Mouse (Mus musculus) embryo, embryonic 11.5 days (tissue): ENCODE measurements around the gene Fmo2.

Source experiments
- DNase-seq: peaks from one replicate; pipeline ENCODE4 v3.0.0-alpha.2; 2012; ENCODE audit warnings: low read depth, low spot score

Gene Fmo2

DNA sequence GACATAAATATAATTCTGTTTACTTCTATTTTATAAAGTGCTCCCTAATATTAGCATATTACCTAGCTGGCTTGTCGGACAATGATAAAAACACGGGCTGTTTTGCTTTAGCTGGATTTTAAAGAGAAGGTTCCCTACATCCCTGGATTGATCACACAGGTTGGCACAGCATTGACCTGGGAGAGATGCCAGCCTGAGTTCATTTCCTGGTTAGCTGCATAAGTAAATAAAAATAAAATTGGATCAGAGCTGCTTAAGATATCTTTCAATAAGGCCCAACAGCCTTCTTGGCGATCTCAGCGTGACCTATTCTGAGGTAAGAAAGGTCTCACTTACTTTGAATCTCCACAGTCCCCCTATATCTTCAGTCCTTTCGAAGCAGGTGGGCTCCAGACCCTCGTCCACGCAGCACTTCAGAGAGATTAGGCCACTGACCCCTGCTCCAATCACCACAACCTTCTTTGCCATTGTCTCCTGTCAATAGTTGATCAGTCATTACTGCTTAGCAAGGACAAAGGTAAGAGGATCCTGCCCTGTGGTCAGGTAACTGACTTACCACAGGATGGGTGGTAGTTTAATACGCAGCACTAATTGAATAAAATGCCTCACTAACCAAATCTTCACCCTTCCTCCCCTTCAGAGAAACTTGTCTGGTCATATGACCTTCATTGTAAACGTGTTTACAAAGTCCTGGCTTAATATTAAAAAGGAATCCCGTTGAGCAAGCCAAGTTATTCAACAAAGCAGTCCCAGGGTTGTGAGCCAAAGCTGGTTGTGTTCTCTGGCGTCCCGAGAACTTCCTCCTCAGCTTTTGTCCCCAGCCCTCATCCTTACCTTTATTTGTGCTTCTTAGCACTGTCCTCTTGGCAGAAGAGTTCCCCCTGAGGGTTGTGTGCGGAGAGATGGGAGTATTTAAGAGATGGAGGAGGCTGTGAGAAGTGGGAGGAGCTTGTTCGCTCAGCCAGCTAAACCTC, at the start of gene Fmo2:
TSS of gene Fmo2 (minus strand) at position 889 of the 974 bp plus-strand sequence.
- DNase-seq, result no peak

DNA sequence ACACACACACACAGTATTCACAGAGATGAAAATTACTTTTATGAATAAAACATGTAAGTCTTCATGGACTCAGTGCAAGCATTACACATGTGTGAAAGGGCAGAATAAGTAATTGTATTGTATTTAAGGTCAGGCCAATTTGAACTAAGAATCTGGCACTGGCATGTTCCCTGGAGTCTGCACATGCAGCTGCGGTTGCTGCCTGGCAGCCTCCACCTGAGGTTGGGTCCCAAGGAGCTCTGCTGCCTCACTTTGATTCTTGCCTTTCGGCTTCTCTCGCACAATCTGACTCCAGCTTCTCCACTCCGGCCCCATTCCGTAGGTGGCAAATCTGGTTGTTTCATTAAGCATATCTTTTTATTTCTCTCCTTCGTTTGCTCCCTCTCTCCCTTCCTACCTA, 49.4 kb upstream of the Fmo2 start:
- DNase-seq, result no peak

GRCm38 (mm10) chr1:162946837-162947558, 48.5 kb upstream of the Fmo2 start:
- no peak for DNase-seq

GRCm38 (mm10) chr1:162943700-162944099, 45.2 kb upstream of the Fmo2 start:
- DNase-seq, result no peak

GRCm38 (mm10) chr1:162938696-162939351, 40.3 kb upstream of the Fmo2 start:
- no peak for DNase-seq

GRCm38 (mm10) chr1:162937970-162938695, 39.6 kb upstream of the Fmo2 start:
- no peak for DNase-seq

DNA sequence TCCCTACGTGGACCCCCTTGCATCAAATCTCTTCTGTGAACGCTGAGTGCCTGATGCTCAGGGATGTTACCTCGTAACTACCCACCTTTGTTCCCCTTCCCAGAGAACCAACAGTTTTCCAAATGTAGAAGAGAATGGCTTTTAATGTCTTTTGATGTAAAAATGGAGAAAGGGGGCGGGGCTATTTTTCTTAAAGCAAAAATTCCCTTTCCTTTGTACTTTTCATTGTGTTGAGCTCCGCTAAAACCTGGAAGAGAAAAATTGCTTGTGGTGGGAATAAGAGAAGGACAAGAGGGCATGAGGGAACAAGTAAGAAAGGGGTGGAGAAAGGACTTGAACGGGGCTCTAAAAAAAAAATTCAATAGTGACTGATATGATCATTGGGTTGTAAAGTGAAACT, 38.9 kb upstream of the Fmo2 start, which contains the start of gene Fmo6:
TSS of gene Fmo6 (minus strand) at position 101 of the 400 bp plus-strand sequence.
- no peak for DNase-seq

GRCm38 (mm10) chr1:162934374-162935012, 36.0 kb upstream of the Fmo2 start:
- DNase-seq, result no peak

DNA sequence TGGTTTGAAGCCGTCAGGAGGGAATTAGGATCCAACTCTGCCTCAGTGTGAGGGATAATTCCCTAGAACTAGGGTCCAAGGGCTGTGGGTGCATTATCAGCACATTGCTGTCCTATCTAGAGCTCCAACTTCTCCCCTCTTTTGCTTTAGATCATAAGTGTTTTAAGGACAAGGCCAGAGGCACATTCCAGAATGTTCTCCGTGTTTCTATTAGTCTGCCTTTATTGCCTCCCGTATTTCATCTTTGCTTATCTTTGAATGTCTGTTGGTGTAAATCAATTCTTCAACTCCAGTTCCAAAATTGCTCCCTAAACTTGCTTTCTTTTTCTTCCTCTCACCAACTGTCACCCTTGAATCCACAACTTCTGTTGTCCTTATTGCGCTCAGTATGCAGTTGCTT, 33.9 kb upstream of the Fmo2 start:
- DNase-seq, result no peak

DNA sequence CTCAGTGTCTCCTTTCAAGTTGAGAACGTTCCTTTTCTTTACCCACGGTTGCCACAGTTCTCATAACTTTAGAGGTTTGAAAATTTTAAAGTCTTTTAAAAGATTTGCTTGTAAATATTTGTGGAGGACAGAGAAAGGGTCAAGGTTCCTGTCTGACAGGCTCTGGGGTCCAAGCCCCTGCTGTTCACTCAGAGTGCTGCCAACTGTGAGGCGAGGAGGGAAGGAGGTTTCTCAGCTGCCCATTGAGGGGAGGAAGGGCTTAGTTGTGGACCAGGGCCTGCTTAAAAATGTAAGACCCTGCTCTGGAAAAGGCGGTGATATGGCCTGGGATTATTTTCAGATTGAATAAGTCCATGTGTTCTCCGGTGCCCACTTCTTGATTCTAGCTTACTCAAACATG, 33.4 kb upstream of the Fmo2 start:
- no peak for DNase-seq

- DNase-seq, result no peak
These were observed 32.9 kb upstream of the Fmo2 start for GRCm38 (mm10) chr1:162931310-162931875.

GRCm38 (mm10) chr1:162930631-162931030, 32.1 kb upstream of the Fmo2 start:
- DNase-seq, result no peak

GRCm38 (mm10) chr1:162929146-162929545, 30.6 kb upstream of the Fmo2 start:
- DNase-seq, result no peak

GRCm38 (mm10) chr1:162925121-162925520, 26.6 kb upstream of the Fmo2 start:
- no peak for DNase-seq

DNA sequence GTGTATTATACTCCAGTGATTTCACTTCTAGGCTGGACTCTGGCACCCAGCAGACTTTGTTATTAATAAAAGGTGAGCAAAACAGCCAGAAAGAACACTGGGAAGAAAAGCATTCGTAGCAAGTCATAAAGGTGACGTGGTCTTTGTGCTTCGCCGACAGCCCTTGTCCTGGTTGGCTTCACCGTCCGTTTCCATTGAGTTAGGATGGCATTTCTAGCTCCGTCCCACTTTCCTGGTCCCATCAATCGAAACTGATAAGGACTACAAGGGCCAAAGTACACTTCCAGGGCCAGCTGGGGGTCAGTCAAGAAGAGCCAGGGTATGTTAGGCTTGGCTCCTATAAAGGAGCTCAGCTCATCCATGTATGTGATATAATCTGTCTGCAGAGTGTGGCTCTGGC, 18.1 kb upstream of the Fmo2 start:
- DNase-seq, result no peak

DNA sequence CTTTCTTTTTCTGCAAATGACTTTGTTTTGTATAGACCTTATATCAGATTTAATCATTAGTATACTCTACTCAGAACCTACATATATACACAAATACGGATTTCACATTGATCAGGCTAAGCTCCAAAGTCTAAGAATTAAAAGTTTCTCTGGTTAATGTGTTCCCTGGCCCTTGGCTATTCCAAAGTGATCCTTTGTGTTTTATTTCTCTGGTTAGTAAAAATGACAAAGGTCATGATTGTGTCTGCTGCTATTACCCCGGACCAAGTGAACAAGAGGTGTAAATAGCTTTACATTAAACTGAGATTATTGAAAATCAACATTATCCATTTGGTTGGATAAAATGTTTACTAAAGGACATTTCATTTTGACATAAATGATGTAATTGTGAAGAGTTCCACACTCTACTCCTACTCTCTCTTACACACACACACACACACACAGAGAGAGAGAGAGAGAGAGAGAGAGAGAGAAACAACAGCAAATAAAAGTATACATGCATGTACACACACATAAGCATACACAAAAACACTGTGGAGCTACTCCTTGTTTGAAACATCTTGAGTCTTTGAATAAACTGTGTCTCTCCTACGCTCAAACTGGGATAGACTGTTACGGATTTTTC, 16.5 kb upstream of the Fmo2 start:
- no peak for DNase-seq

- DNase-seq, result no peak
These were observed 13.6 kb upstream of the Fmo2 start for GRCm38 (mm10) chr1:162912085-162912484.

- no peak for DNase-seq
These were observed 3.4 kb upstream of the Fmo2 start for GRCm38 (mm10) chr1:162901879-162902278.

DNA sequence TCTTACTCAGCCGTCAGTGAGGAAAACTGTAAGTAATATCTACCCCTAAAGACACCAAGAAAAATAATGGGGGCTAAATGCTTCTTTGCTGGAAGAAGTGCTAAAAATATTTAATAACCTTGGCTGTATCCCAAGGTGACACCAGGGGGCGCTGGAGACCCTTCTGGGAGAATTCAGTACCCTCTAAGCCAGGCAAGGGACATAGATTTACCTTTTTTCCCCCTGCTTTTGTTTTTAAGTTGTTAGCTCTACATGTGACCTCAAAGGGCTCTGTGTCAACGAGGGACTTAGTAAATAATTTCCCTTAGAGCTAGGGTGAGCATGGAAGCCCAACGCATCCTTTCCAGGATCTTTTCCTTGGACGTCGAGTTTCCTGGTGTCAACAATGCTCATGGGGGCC, 2.6 kb downstream of the Fmo2 start:
- DNase-seq, result peak; percentile 56

- no peak for DNase-seq
These were observed 5.5 kb downstream of the Fmo2 start for GRCm38 (mm10) chr1:162893014-162893413.
